Mouse (Mus musculus): ENCODE results near the gene Ttc13. TPM values are rescaled to one million over a fixed set of nuclear protein-coding genes. Genes with fewer than 3 reads are reported as not detected.

Ttc13 gene
- total RNA-seq, 2 experiments from 2014 or later = 21.2 to 21.6 TPM

DNA sequence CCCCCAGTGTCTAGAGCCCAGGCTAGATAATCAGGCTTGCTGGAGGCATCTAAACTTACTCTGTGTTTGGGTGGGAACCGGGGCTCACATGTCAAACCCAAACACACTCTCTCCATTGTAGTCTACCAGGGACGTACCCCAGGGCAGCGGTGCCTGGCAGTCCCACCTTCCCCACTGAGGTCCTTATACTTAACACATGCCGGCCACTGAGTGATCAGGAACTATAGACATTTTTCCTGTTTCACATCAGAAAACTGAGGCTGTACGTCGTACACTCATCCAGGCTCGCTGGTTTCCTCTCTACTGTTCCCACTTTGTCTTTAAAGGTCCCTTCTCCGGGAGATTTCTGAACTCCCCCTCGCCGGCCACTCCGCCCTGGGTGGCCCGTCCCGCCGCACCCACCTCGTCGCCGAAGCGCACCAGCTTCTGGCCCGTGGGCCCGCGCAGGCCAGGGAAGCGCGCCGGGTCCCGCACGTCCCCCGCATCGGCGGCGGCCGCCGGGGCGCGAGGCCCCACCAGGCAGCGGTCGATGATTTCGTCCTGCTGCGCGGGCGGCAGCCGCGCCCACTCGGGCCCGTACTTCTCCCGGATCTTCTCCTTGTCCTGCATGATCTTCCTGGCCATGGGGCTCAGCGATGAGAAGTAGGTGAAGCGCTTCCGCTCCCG, 59.2 kb downstream of the Ttc13 start:
- peak in 1 of 2 experiments; percentile 55 for DNase-seq
- intact Hi-C loops (cut with DNase I) = loop anchor here (2.0 kb wide), 1 partner anchor 30 kb away; no protein-coding TSS in a partner anchor

DNA sequence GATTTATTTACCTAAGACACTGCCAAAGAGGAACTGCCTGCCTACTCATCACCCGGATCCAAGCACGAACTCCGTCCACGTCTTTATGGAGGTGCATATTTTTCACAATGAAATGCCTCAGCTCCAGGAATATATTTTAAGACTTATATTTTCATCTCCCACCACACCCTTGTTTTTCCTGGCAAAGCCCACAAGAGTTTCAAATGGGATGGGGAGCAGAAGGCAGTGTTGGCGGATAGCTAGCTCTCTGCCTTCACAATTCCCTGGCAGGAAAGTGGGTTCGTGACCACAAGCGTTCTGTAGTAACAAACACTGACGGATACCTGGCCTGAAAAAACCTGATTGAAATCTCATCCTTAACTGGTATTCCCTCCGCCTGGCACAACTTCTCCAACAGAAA, 60.0 kb downstream of the Ttc13 start:
- DNase-seq = peak in 1 of 2 experiments; percentile 62
- intact Hi-C loops (cut with DNase I) = loop anchor here (2.0 kb wide), 1 partner anchor 29 kb away; no protein-coding TSS in a partner anchor

DNA sequence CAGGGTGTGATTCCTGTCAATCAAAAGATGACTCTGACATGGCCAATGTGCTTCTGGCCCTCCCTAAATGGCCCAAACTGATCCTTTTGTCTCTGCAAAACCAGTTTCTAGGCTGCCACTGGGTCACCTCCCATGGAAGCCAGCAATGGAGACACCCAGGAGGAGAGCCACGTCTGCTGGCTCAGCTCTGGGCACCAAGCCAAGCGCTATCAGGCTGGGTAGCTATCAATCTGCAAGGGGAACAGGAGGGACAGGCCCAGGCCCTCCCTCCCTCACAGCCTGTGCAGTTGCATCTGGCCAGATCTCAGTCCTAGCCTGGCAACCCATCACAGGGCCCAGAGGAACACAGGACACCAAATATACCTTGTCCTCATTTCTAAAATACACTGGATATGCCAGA, 63.4 kb downstream of the Ttc13 start:
- DNase-seq = peak; percentile 78 to 89
- intact Hi-C loops (cut with DNase I) = no loop called here

DNA sequence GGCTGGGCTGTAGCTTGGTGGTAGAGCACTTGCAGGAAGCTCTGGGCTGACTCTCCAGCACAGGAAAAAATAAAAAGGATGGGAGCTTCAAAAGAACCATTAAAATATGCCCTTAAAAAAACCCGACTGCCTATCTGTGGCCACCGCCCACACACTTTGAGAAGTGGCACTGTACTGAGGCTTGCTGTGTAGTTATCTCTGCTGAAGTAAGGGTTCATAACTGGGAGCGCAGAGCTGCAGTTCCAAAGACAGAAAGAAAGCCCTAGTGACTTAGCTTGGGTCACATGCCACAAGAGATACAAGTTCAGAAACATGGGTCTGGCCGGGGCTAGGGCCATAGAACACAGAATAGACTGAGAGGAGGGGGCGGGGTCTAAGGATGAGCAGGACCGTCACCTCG, 63.8 kb downstream of the Ttc13 start:
- intact Hi-C loops (cut with DNase I) = no loop called here
- no peak for DNase-seq

DNA sequence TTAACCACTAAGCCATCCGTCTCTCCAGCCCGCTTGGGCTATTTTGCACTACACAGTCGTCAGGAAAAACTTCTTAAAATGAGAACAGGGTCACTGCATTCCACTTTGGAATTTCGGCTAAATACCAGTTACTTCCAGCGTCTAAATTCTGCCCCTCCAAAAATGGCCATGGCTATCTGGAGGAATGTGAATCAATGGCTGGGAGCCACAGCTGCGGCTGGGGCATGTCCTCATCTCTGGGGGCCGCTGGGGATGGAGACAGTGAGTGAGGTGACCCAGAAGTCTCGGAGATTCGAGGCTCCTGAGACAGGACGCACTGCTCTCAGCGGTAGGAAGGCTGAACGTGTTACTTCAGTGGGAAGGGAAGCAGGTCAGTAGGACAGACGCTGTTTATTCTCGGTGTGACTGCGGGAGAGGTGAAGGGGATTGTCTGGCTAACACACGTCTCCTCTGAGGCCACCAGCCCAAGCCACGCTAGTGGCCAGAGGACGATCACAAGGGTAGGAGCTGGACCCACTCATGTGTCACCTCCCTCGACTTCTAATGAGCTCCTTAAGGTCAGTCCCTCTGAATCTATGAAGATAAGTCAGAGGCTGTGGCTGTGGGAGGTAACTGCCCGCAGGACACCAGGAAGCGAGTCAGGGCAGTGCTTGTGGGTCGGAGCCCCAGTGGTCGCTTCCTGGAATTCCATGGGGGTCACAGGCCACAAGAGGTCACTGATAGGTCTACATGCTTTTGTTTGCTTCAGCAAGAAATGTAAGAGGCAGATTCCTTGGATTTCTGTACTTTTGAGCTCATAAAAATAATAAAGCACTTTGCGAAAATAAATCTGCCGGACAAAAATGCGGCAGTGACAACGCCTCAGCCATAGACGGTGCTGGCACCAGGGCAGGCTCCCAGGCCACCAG, 68.0 kb downstream of the Ttc13 start:
- intact Hi-C loops (cut with DNase I) = no loop called here
- DNase-seq = no peak

DNA sequence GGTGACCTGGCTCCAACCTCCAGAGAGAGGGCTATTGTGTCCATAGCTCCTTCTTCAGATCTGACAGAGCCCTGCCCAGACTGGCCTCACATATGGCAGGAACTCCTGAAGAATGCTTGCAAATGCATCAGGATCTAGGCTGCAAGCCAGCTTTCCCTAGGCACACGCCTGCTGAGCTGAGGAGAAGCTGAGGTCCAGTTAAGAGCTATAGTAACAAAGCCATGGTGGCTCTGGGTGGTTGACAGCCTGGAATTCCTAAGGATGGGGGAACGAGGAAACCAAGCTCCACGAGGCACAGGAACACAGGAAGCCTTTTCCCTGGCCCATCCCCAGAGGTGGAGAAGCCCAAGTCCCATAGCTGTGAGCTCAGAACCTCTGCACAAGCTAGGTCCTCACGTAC, 69.2 kb downstream of the Ttc13 start:
- DNase-seq = peak in 1 of 2 experiments; percentile 56

DNA sequence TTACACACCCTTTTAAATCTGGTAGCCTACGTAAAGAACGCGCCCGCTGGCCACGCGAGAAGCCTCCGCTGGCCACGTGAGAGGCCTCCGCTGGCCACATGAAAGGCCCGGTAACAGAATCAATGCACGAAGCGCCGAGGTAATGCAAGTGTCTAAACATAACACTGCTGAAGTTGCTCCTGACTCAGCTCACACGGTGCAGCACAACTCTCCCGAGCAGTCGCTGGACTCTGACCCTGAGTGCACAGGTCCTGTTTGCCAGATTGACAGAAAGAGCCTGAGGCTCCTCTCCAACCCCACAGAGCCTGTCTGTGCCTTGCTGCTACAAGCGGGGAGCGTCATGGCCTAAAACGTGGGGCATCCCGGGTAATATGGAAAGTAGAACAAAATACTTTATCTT, 70.0 kb downstream of the Ttc13 start:
- intact Hi-C loops (cut with DNase I) = no loop called here
- no peak for DNase-seq

More for the DNA sequence above, 69.2 kb downstream of the Ttc13 start:
- intact Hi-C loops (cut with DNase I) = no loop called here

DNA sequence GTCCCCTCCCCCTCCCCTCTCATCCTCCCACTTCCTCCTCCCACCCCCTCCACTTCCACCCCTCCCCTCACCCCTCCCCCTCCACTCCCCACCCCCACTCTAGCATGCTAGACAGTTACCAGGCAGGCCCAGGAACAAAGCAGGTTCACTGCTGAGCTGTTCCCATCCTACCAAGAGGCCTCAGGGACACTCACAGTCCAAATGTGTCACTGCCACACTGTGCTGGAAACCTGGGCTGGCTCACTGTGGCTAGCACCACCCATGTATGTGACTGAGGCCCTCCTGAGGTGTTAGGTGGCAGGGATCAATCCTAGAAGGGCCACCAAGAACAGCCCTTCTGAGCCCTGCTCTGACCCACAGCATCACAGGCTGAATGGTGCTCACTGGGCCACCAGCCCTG, 73.5 kb downstream of the Ttc13 start:
- DNase-seq = no peak
- intact Hi-C loops (cut with DNase I) = no loop called here

DNA sequence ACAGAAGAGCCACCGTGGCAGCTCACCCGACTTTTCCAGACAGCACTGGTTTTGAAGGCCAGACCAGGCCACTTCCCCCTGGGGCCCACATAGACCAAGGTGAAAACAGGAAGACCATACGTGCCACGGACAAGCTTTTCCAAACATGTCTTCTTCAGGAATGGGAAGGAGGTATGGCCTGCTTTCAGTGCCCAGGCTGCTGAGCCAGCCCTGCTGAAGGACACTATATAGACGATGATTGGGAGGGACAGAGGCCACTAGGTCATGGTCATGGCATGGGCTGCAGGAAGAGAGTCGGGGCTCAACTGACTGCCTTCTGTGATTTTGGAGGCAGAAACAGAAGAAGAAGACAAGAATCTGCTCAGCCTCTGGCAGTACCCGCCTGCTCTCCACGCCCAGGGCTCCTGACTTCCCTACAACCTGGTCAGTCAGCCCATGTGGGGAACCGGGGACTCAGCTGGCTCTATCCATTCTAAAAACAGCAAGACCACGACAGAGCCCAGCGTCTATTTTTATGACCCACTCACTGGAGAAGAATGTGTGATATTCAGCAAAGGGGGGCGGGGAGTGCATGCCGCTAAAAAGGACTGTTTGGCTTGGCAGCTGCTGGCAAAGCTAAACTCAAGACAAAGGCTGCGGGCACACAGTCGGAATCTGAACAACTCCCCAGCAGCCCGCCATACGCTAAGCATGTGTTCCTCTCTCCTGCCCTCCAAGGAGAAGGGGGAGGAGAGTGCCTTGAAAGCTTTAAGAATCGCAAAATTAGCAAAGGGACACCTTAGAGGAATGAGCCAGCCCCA, 78.0 kb downstream of the Ttc13 start:
- peak; percentile 83 to 90 for DNase-seq
- intact Hi-C loops (cut with DNase I) = no loop called here

DNA sequence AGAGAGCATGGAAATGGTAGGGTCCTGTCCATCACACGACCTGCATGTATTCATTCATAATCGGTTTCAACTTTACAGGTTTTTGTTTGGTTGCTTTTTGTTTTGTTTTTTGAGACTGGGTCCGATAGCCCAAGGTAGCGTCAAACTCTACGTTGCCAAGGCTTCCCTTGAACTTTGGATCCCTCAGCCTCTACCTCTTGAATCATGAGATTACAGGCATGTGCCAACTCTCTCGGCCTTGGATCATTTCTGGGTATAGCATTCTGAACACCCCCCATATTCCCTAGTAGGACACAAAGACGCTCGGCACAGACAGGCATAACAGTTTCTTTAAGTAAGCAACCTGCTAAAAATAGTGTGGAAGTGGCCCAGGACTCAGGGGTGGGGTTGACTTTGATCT, 80.2 kb downstream of the Ttc13 start:
- DNase-seq = no peak
- intact Hi-C loops (cut with DNase I) = no loop called here

DNA sequence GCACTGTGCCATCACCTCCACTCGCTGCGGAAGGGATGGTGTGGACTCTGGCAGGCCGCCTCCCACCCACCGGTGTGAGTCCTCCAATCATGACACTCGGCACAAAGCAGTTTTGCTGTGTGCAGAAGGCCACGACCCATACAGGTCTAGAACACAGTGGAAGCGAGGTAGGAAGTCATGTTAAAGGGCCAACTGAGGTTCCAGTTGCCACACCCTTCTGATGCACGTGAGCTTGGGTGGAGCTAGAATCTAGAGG, 86.6 kb downstream of the Ttc13 start:
- no peak for DNase-seq
- intact Hi-C loops (cut with DNase I) = no loop called here

DNA sequence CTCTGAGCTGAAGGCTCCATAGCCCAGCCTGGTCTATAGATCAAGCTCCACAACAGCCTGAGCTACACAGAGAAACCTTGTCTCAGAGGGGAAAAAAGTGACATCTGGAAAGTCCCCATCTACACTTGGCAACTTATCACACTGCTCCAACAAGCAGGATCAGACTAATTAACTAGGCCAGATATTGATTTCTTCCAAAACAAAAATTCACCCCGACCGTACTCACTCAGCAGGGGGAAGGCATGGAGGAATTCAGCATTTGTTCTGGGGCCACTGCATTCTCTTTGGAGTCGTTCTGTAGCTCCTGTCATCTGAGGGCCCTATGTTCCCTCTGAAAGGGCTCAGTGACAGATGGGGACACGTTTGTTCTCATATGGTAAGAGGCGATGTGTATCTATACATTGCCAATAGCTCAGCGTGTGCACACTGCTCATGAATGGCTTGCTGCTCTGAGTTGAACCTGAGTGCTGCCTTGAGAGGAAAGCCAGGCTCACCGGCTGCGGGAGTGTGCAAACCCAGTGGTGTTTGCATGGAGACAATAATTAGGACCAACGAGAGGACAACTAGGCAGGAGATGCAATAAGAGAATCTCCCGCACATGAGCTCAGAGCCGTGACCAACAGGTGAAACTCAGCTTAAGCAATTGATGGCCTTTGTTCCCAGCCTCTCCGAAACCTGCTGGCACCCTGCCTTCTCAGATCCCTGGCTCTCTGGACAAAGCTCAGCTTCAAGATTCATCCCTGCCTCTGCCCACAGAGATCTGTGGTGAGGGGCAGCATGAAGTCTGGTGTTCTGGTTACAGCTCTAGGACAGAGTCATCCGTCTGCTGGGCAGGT, 87.2 kb downstream of the Ttc13 start:
- peak in 1 of 2 experiments; percentile 16 for DNase-seq
- intact Hi-C loops (cut with DNase I) = no loop called here

DNA sequence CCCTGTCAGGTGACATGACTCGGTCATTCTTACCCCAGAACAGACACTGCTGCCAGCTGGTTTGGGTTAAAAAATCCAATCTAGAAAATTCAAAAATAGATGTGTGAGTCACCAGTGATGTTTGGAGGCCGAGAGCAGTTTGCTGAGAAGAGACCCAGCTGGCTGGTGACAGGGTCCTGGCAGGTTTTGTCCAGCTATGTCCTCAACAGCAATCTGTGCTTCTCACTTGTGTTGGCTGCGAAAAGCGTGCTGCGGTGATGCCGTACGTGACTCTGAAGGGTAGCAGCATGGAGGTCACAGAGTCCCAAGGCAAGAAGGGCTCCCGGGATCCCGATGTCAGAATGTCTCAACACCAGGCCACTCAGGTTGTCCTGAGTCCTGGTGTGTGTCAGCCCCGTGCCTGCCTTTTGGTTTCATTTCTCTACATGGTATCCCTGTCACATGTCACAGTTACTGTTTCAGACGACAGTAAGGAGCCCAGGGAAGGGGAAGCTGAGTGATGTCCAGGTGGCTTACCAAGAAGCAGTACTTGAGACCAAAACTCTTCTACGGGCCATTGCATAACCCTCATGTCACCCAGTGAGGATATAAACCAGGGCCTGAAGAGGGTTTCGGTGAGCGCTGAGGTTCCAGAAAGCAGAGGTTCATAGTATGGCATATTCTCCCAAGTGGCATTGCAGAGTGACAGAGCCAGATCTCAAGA, 88.6 kb downstream of the Ttc13 start:
- intact Hi-C loops (cut with DNase I) = loop anchor here (2.0 kb wide), 1 partner anchor 30 kb away; the partner anchor contains the start of gene 2310022B05Rik
- peak; percentile 93 to 95 for DNase-seq

DNA sequence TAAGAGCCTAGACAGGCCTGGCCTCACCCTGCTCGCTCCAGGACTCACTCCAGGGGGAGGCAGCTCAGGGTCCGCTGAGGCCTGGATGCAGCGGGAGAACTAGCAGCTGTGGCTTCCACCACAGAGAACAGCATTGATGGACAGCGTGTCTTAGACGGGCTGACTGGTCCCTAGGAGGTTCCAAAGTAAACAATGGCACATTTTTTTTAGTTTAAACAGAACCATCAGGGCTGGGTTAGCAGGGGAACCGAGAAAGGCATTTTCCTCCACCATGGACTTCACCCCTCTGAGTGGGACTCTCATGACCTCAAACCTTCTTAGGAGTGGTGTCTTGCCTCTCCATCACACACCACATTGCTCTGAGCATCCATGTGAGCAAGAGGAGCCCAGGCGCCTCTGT, 89.8 kb downstream of the Ttc13 start:
- intact Hi-C loops (cut with DNase I) = loop anchor here (2.0 kb wide), 1 partner anchor 31 kb away; the partner anchor contains the start of gene 2310022B05Rik
- peak in 1 of 2 experiments; percentile 43 for DNase-seq

DNA sequence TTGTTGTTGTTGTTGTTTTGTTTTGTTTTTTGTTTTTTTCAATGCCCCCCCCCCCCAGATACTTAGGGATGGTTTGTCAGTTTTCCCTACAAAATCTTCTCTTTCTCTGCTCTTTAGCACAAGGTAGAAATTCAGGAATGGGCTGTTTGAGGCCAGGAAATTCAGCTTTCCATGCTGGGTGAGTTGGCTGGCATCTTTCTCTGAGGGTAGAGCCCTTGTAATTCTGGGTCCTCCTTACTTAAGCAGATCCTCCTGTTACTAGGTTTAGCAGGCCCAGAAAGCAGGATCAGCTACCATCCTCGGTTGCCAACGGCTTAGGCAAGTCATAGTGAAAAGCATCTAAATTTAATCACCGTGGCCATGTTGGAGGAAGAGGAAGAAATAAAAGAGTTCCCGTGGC, 90.9 kb downstream of the Ttc13 start:
- DNase-seq = no peak
- intact Hi-C loops (cut with DNase I) = no loop called here

DNA sequence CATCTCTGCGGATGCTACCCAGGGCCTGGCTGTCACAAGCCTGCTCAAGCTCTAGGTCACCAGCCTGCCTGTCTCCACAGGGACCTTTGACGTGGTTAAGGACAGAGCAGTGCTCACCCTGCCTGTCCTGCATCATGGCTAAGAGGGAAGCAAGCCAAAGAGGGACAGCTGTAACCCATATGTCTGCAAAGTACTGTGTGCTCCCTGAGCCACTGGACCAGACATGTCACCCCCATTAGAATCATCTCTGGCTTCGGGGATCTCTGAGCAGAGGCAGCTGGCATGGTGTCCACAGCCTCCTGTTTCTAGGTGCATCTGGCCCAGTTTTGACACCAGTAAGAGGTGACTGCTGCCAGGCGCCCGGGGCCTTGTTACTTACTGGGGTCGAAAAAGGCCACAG, 91.3 kb downstream of the Ttc13 start:
- peak; percentile 76 to 80 for DNase-seq

DNA sequence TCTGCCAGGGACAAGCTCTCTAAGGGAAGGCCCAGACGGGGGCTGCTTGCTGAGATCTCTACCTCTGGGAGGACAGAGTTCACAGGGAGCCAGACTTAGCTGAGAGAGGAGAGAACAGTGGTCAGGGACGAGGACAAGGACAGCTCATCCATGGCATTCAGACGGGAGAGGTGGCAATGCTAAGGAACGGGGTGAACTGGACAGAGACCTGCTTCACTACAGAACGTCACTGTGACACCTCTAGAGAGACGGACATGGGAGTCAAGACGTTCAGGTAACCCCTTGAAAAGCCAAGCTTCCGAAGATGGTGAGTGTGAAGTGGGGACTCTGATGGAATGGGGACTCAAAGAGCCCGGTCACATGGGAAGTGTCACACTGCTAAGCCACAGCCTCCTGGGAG, 95.5 kb downstream of the Ttc13 start:
- no peak for DNase-seq
- intact Hi-C loops (cut with DNase I) = no loop called here

More for the DNA sequence above, 91.3 kb downstream of the Ttc13 start:
- intact Hi-C loops (cut with DNase I) = no loop called here

Measured in heart, postnatal 10 days (tissue).